Mouse (Mus musculus): ENCODE measurements at regions not wholly inside any gene's neighbourhood (a gene's known extent, or its start where the extent isn't known, plus 50 kb on each side); places are given as distances from the start of the nearest gene placed in this dataset.

GRCm38 (mm10) chr3:33398326-33398725 lies 255.3 kb upstream of the Pex5l start:
- Histone ChIP-seq H3K4me3 (ENCODE audit: low read depth, low read length) (no peak overlapping the region), H3K36me3 (replicated peaks) (no peaks in the 10 kb centered on the region), H3K27me3 (ENCODE audit: insufficient read depth, low read length) (no peaks in the 10 kb centered on the region; the same call in 1 of the 2 replicates), H3K4me1 (ENCODE audit: insufficient read depth, low read depth, low read length) (no peaks in the 10 kb centered on the region), H3K9me3 (replicated peaks) (no peaks in the 10 kb centered on the region)
- ATAC-seq (ENCODE audit: extremely low read depth, insufficient number of reproducible peaks, low FRiP score, poor library complexity, severe bottlenecking) (no peak), DNase-seq (ENCODE audit: low spot score) (no peak)
- TF ChIP-seq CTCF (IDR thresholded peaks at IDR 0.05; ENCODE audit: low read depth, low read length) (no peak), POLR2AphosphoS5 (IDR thresholded peaks at IDR 0.05; ENCODE audit: insufficient replicate concordance, low read depth, low read length) (no peak), GATA2 (IDR thresholded peaks at IDR 0.05; ENCODE audit: borderline replicate concordance, low read depth, low read length) (no peak), TAL1 (conservative IDR thresholded peaks at IDR 0.05; ENCODE audit: low read depth, low read length) (no peak), GATA1 (IDR thresholded peaks at IDR 0.05; ENCODE audit: borderline replicate concordance, low read length) (no peak)

- Histone ChIP-seq H3K9me3 (replicated peaks) (no peaks in the 10 kb centered on the region), H3K27me3 (ENCODE audit: insufficient read depth, low read length) (no peaks in the 10 kb centered on the region; the same call in 1 of the 2 replicates), H3K4me3 (ENCODE audit: low read depth, low read length) (no peak overlapping the region), H3K36me3 (replicated peaks) (no peaks in the 10 kb centered on the region), H3K4me1 (ENCODE audit: insufficient read depth, low read depth, low read length) (no peaks in the 10 kb centered on the region)
- DNase-seq (ENCODE audit: low spot score) (no peak), ATAC-seq (ENCODE audit: extremely low read depth, insufficient number of reproducible peaks, low FRiP score, poor library complexity, severe bottlenecking) (no peak)
- no peak for TF ChIP-seq CTCF (IDR thresholded peaks at IDR 0.05; ENCODE audit: low read depth, low read length)
- TF ChIP-seq POLR2AphosphoS5 (IDR thresholded peaks at IDR 0.05; ENCODE audit: insufficient replicate concordance, low read depth, low read length) = no peak
- no peak for TF ChIP-seq GATA1 (IDR thresholded peaks at IDR 0.05; ENCODE audit: borderline replicate concordance, low read length)
- TF ChIP-seq GATA2 (IDR thresholded peaks at IDR 0.05; ENCODE audit: borderline replicate concordance, low read depth, low read length) = no peak
- TF ChIP-seq TAL1 (conservative IDR thresholded peaks at IDR 0.05; ENCODE audit: low read depth, low read length) = no peak
Observed at GRCm38 (mm10) chr3:33397217-33397616, 254.2 kb upstream of the Pex5l start.

GRCm38 (mm10) chr3:33392541-33392822 lies 249.4 kb upstream of the Pex5l start:
- H3K9me3 ChIP-seq (replicated peaks) = no peaks in the 10 kb centered on the region
- no peaks in the 10 kb centered on the region for H3K36me3 ChIP-seq (replicated peaks)
- ATAC-seq (ENCODE audit: extremely low read depth, insufficient number of reproducible peaks, low FRiP score, poor library complexity, severe bottlenecking) (no peak), DNase-seq (ENCODE audit: low spot score) (no peak)
- H3K4me3 ChIP-seq (ENCODE audit: low read depth, low read length) = no peak overlapping the region
- H3K4me1 ChIP-seq (ENCODE audit: insufficient read depth, low read depth, low read length) = no peaks in the 10 kb centered on the region
- no peaks in the 10 kb centered on the region; the same call in 1 of the 2 replicates for H3K27me3 ChIP-seq (ENCODE audit: insufficient read depth, low read length)
- TF ChIP-seq GATA1 (IDR thresholded peaks at IDR 0.05; ENCODE audit: borderline replicate concordance, low read length) (no peak), POLR2AphosphoS5 (IDR thresholded peaks at IDR 0.05; ENCODE audit: insufficient replicate concordance, low read depth, low read length) (no peak), CTCF (IDR thresholded peaks at IDR 0.05; ENCODE audit: low read depth, low read length) (no peak), GATA2 (IDR thresholded peaks at IDR 0.05; ENCODE audit: borderline replicate concordance, low read depth, low read length) (no peak), TAL1 (conservative IDR thresholded peaks at IDR 0.05; ENCODE audit: low read depth, low read length) (no peak)

GRCm38 (mm10) chr3:33391765-33392540 lies 248.9 kb upstream of the Pex5l start:
- H3K36me3 ChIP-seq (replicated peaks) = no peaks in the 10 kb centered on the region
- ATAC-seq (ENCODE audit: extremely low read depth, insufficient number of reproducible peaks, low FRiP score, poor library complexity, severe bottlenecking) (no peak), DNase-seq (ENCODE audit: low spot score) (no peak)
- no peaks in the 10 kb centered on the region for H3K9me3 ChIP-seq (replicated peaks)
- H3K4me3 ChIP-seq (ENCODE audit: low read depth, low read length) = no peak overlapping the region
- no peak for TF ChIP-seq POLR2AphosphoS5 (IDR thresholded peaks at IDR 0.05; ENCODE audit: insufficient replicate concordance, low read depth, low read length)
- TF ChIP-seq CTCF (IDR thresholded peaks at IDR 0.05; ENCODE audit: low read depth, low read length) = no peak
- TF ChIP-seq GATA1 (IDR thresholded peaks at IDR 0.05; ENCODE audit: borderline replicate concordance, low read length) = no peak
- no peak for TF ChIP-seq GATA2 (IDR thresholded peaks at IDR 0.05; ENCODE audit: borderline replicate concordance, low read depth, low read length)
- TF ChIP-seq TAL1 (conservative IDR thresholded peaks at IDR 0.05; ENCODE audit: low read depth, low read length) = no peak
- no peaks in the 10 kb centered on the region for H3K27me3 ChIP-seq (ENCODE audit: insufficient read depth, low read length)
- no peaks in the 10 kb centered on the region for H3K4me1 ChIP-seq (ENCODE audit: insufficient read depth, low read depth, low read length)

- Histone ChIP-seq H3K36me3 (replicated peaks) (no peaks in the 10 kb centered on the region), H3K9me3 (replicated peaks) (no peaks in the 10 kb centered on the region), H3K4me1 (ENCODE audit: insufficient read depth, low read depth, low read length) (no peaks in the 10 kb centered on the region), H3K4me3 (ENCODE audit: low read depth, low read length) (no peak overlapping the region), H3K27me3 (ENCODE audit: insufficient read depth, low read length) (no peaks in the 10 kb centered on the region)
- DNase-seq (ENCODE audit: low spot score) = no peak
- no peak for ATAC-seq (ENCODE audit: extremely low read depth, insufficient number of reproducible peaks, low FRiP score, poor library complexity, severe bottlenecking)
- no peak for TF ChIP-seq GATA1 (IDR thresholded peaks at IDR 0.05; ENCODE audit: borderline replicate concordance, low read length)
- no peak for TF ChIP-seq GATA2 (IDR thresholded peaks at IDR 0.05; ENCODE audit: borderline replicate concordance, low read depth, low read length)
- TF ChIP-seq TAL1 (conservative IDR thresholded peaks at IDR 0.05; ENCODE audit: low read depth, low read length) = no peak
- TF ChIP-seq POLR2AphosphoS5 (IDR thresholded peaks at IDR 0.05; ENCODE audit: insufficient replicate concordance, low read depth, low read length) = no peak
- TF ChIP-seq CTCF (IDR thresholded peaks at IDR 0.05; ENCODE audit: low read depth, low read length) = no peak
Observed at GRCm38 (mm10) chr3:33388171-33388570, 245.1 kb upstream of the Pex5l start.

- H3K27me3 ChIP-seq (ENCODE audit: insufficient read depth, low read length) = no peaks in the 10 kb centered on the region
- H3K4me3 ChIP-seq (ENCODE audit: low read depth, low read length) = no peak overlapping the region
- H3K9me3 ChIP-seq (replicated peaks) = no peaks in the 10 kb centered on the region
- no peaks in the 10 kb centered on the region for H3K36me3 ChIP-seq (replicated peaks)
- no peaks in the 10 kb centered on the region for H3K4me1 ChIP-seq (ENCODE audit: insufficient read depth, low read depth, low read length)
- TF ChIP-seq GATA2 (IDR thresholded peaks at IDR 0.05; ENCODE audit: borderline replicate concordance, low read depth, low read length) (no peak), TAL1 (conservative IDR thresholded peaks at IDR 0.05; ENCODE audit: low read depth, low read length) (no peak), GATA1 (IDR thresholded peaks at IDR 0.05; ENCODE audit: borderline replicate concordance, low read length) (no peak)
- DNase-seq (ENCODE audit: low spot score) = no peak
- no peak for ATAC-seq (ENCODE audit: extremely low read depth, insufficient number of reproducible peaks, low FRiP score, poor library complexity, severe bottlenecking)
Observed at GRCm38 (mm10) chr3:33383622-33384021, 240.6 kb upstream of the Pex5l start.
